Mouse (Mus musculus): ENCODE data around the gene Tmem164.

Tmem164 gene

DNA sequence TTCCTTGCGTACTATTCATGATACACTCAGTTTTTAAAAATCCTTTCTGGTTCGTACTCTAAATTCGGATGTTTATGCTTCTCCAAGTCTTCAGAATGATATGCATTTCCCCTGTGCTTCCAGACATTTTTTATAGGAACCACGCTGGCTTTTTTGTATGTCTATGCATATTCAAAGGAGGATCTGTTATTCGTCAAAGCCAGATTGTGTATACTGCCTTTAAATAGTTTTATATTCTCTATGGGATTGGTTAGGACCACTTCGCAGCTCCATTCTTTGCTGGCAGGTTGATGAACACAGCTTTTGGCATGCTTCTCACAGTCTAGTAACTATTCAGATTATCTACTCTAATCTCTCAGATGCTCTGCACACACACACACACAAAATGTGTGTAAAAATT, 79.2 kb downstream of the Tmem164 start:
- DNase-seq = no peak

GRCm38 (mm10) chrX:142763337-142763736, 82.1 kb downstream of the Tmem164 start:
- no peak for DNase-seq

DNA sequence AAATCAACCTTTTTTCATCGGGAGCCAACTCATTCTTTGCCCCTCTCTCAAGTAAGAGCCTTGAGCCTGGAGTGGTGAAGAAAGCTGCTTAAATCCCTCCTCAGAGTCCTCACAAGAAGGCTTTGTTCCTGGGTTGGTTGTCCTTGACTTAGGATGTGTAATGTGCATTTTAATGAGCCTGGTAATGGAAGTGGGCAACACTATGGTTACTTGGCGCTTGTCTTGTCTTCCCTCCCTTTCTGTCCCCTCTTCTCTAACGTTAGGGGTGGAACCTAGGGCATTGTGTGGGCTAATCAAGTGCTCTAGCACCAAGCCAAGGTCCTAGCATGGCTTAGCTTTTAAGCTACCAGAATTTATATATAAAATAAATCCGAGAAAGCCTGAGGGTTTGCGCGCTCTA, 88.5 kb downstream of the Tmem164 start:
- no peak for DNase-seq

DNA sequence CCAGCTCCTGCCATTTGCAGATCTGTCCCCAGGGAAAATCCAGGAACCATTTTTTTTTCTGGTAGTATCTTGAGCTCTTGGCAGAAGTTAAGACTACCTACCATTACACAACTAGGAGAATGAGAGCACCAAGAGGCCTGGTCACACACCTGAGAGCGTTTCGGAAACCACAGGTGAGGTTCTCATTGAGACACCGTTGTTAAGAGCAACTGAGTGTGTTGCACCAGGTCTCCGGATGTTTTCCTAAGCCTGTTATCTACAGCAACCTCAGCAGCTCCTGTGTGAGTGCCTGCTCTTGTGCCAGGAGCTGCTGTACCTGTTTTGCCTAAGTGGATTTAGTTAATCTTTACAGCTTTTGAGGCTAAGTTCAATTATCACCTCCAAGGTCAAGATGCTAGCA, 92.5 kb downstream of the Tmem164 start:
- no peak for DNase-seq

GRCm38 (mm10) chrX:142776131-142776530, 94.9 kb downstream of the Tmem164 start:
- DNase-seq = no peak

DNA sequence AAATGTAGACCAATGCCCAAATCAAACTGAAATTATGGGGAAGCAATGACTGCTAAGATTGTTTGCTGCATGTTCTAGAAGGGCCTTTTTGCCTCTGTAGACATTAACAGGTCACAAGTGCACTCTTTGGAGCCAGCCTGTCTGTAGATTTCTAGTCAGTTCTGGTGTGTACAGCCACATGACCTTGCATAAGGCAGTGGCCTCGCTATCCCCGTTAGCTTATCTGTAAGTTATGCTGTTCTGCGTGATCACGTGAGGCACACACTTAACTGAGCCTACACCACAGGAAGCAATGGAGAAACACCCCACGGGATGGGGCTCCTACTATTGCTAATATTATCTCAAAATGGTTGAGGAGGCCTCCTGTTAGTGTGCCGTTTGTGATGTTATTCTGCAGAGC, 97.4 kb downstream of the Tmem164 start:
- no peak for DNase-seq

- no peak for DNase-seq
Observed at GRCm38 (mm10) chrX:142786160-142787052, 105.2 kb downstream of the Tmem164 start.

- DNase-seq = no peak
Observed at GRCm38 (mm10) chrX:142792185-142792584, 111.0 kb downstream of the Tmem164 start.

GRCm38 (mm10) chrX:142794069-142794610, 112.9 kb downstream of the Tmem164 start:
- no peak for DNase-seq

- DNase-seq = no peak
Observed at GRCm38 (mm10) chrX:142804596-142804995, 123.4 kb downstream of the Tmem164 start.

DNA sequence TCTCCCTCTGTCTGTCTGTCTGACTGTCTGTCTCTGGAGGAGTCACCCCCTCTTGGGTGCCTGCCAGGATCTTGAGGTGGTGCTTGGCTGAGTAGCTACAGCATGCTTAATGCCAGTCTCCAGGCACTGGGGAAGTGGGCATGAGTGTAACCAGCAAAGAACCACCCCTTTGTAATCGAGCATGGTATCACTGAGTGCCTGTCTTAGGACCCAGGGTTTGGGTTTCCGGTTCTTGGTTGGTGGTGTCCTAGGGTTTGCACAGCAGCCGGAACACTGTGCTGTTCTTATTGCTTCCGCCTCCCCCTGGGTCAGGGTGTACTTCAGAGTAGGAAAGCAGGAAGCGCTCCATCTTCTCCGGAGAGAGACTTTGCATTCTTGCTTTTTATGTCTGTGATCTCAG, 124.9 kb downstream of the Tmem164 start:
- no peak for DNase-seq

- peak; percentile 26 for DNase-seq
Observed at GRCm38 (mm10) chrX:142806620-142807061, 125.4 kb downstream of the Tmem164 start.

DNA sequence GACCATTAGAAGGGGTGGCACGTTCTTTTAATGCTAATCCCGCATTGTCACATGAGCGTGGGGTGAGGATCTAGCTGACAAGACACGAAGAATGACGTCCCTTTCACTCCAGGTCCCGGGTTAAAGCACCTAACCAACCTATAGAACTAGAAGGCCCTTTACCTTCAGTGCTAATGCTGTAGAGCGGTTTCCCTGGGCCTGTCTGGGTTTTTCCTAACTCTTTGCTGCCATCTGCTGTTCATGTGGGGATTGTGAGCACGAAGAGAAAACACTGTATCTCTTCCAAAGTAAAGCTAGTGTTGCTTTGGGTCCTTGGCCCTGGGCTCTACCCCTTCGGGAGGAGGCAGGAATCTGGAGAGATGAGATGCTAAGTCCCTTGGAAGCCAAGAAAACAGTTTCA, 127.2 kb downstream of the Tmem164 start:
- DNase-seq = peak; percentile 57

DNA sequence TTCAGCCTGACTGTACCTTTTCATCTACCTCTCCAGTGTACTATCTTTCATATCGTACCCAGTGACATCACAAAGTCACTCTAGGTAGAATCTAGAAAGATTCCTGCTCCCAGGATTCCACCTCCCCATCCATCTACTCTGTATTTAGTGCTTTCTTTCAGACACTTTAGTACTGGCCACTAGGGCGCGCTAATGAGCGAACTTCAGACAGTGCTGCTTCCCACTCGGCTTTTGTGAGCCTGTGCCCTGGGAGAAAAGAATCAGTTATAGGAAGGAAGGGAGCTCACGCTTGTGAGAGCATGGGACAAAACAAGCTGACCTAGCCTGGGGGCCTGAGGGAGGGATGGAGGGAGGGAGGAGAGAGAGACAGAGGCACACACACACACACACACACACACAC, 131.9 kb downstream of the Tmem164 start:
- peak; percentile 47 for DNase-seq

- peak; percentile 50 for DNase-seq
Observed at GRCm38 (mm10) chrX:142818057-142818682, 137.0 kb downstream of the Tmem164 start.

DNA sequence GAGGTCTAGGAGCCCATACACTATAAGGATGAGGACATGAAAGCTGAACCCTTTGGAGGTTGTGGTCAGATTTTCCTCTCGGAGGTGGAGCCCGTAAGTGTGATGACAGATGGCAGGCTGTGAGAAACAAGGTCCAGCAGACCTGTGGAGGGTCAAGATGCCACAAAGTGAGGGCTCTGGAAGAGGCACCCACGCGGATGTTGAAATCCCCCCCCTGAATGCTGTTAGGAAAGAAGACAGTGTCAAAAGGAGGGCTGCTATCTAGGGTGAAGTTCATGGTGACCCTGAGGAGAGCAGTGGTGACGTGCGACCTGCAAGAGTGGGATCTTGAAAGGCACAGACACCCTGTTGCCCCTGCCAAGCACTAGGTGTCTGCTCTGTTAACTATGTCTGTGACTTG, 140.0 kb downstream of the Tmem164 start:
- no peak for DNase-seq

GRCm38 (mm10) chrX:142821846-142822245, 140.6 kb downstream of the Tmem164 start:
- no peak for DNase-seq

DNA sequence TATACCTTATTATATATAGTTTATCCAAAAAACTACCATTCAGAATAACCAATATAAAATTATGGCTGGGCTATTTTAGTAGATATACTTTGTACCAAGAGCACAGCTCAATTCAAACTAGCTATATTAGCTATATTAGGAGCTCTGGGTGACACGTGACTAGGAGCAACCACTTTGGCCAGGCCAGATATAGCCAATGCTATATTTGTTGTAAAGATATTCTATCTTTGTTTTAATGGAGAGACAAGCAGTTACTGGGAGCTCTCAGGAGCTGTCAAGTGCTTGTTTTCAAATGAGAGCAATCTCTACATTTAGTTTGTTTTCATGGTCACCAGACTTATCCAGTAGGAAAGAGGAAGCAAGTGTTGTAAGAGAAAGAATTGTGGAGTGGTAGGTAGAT, 144.1 kb downstream of the Tmem164 start:
- no peak for DNase-seq

DNA sequence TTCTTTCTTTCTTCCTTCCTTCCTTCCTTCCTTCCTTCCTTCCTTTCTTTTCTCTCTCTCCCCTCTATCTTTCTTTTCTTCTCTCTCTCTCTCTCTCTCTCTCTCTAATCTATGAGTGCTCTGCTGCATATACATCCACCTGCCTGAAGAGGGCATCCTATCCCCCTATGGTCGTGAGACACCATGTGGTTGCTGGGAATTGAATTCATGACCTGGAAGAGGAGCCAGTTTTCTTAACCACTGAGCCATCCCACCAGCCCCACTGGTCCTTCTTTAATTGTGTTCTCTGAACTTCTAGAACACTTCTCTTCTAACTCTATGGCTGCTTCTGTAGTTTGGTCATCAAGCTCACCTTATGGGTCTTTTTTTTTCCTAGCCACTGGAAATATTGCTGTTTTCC, 146.4 kb downstream of the Tmem164 start:
- no peak for DNase-seq

DNA sequence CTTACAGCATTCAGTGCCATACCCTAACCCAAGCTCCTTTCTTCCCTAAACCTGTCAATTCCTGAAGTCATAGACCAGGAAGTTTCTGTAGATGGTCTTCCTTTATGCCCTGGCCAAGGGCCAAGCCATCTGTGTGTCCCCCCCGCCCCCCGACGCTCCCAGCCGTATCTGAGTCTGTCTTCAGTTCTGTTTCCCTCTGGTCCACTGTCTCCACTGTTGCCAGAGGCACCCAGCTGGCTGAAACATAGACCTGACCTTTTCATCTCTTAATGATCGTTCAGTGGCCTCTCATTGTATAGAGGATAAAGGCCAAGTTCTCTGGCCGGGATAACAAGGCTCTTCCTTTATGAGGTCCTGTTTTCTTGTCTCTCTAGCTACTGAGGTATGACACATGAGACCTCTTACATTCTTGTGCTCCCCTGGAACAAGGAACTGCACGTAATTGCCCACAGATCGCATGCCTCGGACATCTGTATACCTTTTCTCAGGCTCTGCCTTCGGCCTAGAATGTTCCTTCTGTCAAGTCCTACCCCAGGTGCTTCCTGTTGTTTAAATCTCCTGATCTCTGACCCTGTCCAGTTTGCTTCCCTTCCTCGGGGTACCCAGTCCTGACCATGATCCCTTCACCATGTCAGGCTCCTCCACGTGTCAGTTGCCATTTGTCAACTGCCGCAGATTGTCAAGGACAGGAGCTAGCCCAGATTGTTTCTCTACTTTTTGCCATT, 147.1 kb downstream of the Tmem164 start:
- DNase-seq = no peak

DNA sequence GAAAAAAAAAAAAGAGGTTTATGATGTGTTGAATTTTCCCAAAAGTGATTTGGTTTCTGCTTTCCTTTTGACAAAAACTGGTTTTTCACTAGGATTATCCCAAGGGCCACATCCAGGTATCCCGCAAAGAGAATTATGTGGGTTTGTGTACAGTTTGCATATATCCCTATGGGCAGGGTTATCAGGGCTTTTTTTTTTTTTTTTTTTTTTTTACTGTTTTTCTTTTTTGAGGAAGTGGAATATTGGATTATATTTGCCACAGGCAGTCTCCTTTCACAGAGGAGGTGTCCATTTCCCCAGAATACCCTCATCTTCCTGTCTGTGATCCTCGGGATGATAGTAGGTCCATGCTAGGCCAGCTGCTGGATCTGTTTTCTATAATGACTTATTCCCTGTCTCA, 148.1 kb downstream of the Tmem164 start:
- DNase-seq = no peak

- DNase-seq = no peak
Observed at GRCm38 (mm10) chrX:142829866-142830470, 148.8 kb downstream of the Tmem164 start.

DNA sequence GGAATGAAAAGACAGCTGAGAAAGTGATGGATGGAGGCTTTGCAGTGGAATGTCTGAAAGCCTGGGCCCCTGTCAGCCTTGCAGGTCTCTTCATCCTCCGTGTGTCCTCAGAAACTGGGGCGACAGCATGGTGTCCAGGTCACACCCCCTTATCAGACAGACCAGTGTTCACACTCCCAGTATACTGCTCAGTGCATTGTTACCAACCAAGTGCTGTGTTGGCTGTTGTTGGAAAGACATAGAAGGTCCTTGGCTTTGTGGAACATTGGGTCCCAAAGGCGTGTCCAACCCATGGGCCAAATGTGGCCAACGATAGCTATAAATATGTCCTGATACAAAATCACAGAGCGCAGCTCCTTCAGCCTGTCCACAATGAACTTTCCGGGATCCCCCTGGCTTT, 149.4 kb downstream of the Tmem164 start:
- no peak for DNase-seq
